Mouse (Mus musculus) ES-Bruce4 (cell line): ENCODE measurements at regions not wholly inside any gene's neighbourhood (a gene's known extent, or its start where the extent isn't known, plus 50 kb on each side); places are given as distances from the start of the nearest gene placed in this dataset.

Source experiments
- CTCF ChIP-seq: IDR thresholded peaks from one replicate; pipeline ENCODE4 v1.8.1; 2011; ENCODE audit warnings: low read depth, low read length
- POLR2A ChIP-seq: IDR thresholded peaks from one replicate; pipeline ENCODE4 v1.8.1; 2011; ENCODE audit warnings: low read length; ENCODE audit not compliant: insufficient read depth

DNA sequence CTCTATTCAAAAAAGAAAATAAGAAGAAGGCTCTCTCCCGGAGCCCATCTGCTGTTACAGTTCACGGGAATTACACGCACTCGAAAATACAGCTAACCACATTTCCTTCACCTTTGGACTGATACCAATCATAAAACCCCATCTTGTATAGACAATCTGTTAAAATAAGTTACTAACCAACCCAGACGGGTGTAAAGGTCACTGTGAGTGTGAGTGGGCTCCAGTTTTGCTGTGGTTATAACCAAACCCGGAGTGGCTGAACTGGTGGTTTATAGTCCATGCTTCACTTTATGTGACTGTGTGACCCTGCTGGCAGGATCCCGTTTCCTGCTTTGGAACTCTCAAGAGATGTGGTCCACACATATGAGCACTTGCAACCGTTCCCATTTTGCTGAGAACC, 95.1 kb downstream of the Klf5 start:
- TF ChIP-seq CTCF (no peak), POLR2A (no peak)
